Mouse (Mus musculus): ENCODE results near the gene Mob3a.
A peak's percentile ranks its signal among the peaks of the same experiment; 100 is the strongest.

GRCm38 (mm10) chr10:80702536-80703390 lies 986 bp upstream of the Mob3a start:
- TF ChIP-seq CTCF (IDR thresholded peaks at IDR 0.05; ENCODE audit: borderline replicate concordance, control insufficient read depth, extremely low read depth, insufficient read depth, low read length, poor library complexity) (no peak), POLR2A (IDR thresholded peaks at IDR 0.05; ENCODE audit: control insufficient read depth, extremely low read depth, insufficient read depth, low read length, poor library complexity) (peak; percentile 35; the same call in 1 of the 2 replicates)
